Mouse (Mus musculus): ENCODE results near the gene Pgs1.

Gene Pgs1

DNA sequence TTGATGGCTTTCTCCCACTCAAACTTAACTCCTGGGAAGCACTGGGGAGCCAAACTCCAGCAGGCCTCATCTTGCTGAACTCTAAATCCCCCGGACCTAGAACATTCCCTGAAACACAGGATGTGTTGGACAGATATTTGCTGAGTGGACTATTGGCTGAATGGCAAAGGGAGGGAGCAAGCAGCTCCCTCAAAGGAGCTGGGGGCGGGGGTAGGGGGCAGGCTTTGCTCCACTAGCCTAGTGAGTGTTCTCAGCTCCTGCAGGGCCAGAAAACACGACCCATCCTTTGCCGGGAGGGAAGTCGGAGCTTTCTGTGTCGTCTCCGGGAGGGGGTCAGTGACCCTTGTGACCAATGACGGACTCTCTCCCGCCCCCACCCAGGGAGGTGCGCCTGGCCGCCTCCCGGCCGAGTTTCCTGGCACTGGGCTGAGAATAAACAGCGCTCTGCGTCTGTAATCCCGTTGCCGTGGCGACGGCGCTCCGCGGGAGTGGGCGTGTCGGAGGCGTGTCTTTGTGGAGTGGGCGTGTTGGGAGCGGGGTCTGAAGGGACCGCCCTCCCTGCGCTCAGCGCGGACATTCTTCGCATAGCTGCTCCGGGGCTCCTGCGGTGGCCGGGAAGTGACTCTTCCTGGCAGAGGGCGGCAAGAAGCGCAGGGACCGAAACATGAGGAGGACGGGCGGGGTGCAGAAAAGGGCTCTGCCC is 22.9 kb upstream of the Pgs1 start:
- peak; percentile 96 for DNase-seq (ENCODE audit: low read depth)

DNA sequence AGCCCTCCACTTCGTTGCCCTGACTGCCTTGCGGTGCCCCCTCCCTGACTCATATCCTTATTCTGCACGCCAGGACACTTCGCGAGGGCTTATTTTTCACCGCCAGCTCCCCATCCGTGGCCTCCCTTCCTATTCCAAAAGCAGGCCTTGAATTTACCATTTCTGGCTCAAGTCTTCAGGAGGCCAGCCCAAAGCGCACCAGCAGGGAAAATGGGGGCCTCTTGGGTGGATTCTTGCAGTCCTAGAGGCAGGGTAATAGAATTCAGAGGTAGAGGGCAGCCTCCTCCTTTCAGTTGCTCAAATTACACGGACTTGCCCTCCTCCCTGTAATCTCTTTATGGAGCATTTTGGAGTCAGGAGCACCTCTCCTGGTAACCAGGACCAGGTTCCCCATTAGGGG is 22.2 kb upstream of the Pgs1 start:
- no peak for DNase-seq (ENCODE audit: low read depth)

DNA sequence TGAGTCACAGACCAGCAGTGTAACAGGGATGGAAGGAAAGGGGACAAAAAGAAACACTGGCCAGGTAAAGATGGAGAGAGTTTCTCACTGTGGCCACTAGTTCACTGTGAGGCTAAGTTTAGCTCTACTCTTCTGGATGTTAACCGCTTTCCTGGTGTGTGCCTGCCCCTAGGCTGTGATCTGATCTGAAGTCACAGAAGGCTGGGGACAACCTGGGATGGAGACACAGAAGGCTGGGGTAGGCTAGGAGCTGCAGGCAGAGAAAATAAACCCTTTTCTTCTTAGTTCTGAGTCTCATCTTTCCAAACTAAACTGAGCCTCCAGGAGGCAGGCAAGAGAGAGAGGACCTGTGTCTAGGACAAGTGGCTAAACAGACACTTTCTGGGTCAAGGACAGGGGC is 21.8 kb upstream of the Pgs1 start:
- DNase-seq (ENCODE audit: low read depth) = peak; percentile 49

DNA sequence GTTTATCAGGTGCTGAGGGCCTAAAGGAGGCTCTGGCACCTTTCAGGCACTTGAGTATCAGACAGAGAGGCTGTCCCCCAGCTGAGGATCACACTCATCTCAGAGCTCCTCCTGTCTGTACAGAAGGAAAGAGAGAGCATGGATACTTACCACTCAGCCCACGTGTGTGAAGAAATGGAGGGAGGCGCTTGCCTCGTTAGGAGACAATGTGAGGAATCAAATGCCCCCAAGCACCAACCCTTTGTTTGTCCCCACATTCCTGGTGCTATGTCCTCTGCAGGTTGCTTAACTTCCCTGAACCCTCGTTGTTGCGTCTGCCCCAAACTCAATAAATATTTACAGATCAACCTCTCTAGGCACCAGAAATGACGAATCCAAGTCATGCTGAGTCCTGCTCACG is 21.0 kb upstream of the Pgs1 start:
- DNase-seq (ENCODE audit: low read depth) = no peak

DNA sequence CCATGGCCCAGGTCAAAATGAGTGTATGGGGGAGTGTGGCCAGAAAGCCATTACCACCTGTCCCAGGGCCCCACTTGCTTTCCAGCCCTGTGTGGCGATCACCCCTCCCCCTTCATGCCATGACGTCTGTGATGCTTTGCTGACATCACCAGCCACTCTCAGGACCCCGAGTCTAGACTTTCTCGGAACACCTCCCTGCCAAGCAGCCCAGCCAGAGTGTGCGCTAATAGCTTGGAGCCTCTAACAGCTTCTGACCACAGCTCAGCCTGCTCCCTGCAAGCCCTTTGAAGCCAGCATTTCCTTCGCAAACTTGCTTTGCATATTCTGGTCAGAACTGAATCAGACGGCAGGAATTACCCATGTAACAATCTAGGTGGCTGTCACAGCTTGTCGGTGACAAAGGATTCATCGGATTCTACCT is 20.5 kb upstream of the Pgs1 start:
- DNase-seq (ENCODE audit: low read depth) = peak; percentile 77

DNA sequence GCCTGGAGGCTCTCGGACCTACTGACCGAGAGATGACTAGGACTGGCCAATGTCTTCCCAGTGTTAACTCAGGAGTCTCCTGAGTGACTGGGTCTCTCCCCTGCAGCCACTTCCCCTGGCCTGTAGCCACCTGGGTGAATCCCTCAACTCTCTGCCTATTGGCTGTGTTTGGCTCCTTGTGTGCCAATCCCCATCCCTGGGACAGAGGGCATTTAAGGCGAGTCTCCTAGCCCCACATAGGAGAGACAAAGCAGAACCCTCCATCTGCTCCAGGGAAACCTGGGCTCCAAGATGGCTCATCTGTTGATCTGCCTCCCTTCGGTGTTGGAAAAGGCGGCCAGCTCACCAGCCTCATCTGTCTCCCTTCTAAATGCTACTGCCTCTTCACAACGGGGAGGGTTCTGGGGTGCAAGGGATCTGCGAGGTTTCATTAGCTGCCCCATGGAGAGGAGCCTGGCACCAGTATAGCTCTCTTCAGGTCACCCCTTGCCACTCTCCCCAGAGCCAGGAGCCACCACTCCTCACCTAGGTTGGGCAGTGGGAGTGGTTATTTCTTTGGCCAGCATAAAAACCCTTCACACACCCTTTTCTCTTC is 19.5 kb upstream of the Pgs1 start:
- no peak for DNase-seq (ENCODE audit: low read depth)

DNA sequence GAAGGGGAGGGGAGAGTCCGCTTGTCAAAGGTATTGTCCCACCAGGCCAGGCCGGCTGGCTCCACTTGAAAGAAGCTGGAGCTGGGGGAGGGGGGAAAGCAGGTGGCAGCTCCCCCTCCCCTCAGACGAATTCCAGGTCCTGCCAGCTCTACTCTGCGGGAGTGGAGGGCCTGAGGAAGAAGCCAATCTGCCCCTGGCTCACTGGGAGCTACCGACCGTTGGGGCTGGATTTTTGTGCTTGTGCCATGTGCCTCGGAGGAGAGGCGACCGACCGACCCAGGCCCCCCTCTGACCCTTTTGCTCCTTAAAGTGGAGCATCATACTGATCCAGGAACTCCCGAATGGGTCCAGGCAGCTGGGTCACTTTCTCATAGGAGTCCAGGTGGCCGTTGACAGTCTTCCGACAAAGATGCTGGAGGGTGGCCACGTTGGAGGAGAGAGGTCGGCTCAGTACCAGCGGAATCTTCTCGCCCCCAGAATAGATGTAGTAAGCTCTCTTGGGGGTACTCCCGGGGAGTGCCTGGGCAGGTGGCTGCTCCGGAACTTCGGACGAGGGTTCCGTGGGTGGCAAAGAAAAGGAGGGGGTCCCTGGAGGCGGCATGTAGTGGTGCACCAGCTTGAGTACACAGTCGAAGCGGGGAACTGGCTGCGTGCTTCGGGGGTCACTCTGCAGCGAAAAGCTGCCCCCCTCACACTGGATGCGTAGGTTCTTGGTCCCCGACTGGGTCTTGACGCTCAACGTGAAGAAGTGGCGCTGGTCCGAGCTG is 18.7 kb upstream of the Pgs1 start:
- no peak for DNase-seq (ENCODE audit: low read depth)

DNA sequence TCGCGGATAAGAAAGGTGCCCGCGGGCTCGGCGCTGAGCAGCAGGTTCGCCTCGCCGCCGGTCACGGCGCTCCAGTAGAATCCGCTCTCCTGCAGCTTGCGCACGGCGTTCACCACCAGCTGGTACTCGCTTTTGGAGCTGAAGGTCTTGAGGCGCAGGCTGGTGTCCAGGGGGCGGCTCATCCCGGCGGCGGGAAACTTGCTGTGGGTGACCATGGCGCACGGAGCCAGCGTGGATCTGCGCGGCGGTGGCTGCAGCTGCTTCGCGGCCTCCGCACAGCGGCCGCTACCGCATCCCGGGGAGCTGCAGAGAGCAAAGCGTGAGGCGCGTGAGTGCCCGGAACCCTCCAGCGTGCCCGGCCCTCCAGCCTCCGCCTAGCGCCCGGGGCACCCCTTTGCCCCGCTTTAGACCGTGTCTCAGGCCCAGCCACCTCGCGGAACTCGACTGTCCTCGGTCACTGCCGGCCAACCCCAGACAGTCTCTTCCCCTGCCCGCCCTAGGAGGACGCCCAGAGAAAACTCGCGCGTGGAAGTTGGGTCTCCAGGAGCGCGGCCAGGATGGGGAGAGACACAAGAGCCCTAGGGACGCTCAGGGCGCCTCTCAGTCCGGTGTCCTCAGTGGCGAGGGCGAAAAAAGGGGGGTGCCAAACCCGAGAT is 17.9 kb upstream of the Pgs1 start:
- peak; percentile 74 for DNase-seq (ENCODE audit: low read depth)

DNA sequence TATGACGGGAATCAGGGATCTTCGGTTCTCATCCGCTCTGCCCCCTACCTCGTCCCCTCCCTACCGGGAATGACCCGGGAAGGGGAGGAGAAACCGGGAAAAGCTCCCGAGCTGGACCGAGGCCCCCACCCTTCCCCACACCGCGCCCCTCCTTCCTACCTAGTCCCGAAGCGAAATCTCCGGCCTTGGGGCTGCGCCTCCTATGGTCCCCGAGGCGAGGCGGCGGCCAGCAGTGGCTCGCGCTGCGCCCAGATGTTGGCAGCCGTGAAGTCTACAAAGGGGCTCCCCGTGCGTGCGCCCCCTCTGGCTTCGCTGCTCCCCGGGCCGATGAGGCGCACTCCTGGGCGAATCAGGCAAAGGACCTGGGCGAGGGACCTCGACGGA is 17.4 kb upstream of the Pgs1 start:
- no peak for DNase-seq (ENCODE audit: low read depth)

DNA sequence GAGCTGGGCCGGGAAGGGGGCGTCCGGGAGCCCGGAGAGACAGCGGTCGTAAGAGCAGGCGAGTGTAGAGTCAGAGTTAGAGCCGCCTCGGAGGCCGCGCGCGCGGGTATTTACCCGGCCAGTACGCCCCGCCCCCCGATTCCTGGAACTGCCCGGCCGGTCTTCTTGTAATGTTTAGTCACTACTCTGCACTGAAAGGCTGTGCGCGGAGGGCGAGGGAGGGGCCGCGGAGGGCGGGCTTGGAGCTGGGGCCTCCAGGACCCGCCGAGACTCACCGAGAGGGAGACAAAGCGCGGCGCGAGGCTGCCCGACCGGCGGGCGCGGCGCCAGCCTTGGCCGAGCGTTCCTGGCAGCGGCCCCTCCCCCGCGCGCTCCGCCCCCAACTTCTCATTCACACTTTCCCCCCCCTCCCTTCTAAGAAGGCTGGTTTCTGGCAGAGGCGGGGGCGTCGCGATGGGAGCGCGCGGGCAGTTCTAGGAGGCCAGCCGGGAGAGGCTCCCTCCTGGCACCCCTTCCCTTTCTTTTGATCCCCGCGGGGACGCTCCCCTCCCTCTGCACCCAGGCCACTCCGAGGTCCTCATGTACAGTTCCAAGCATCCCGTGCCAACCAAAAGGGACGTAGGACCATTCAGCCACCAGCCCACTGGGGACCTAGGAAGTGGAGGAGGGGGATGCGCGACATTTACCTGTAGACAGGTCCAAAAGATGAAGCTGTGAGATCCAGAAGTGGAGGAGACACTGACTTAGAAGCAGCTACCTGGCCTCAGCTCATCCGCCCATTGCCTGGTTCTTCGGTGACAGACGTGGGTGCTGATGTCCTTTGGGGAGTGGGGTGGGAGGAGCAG is 16.8 kb upstream of the Pgs1 start:
- DNase-seq (ENCODE audit: low read depth) = peak; percentile 86

DNA sequence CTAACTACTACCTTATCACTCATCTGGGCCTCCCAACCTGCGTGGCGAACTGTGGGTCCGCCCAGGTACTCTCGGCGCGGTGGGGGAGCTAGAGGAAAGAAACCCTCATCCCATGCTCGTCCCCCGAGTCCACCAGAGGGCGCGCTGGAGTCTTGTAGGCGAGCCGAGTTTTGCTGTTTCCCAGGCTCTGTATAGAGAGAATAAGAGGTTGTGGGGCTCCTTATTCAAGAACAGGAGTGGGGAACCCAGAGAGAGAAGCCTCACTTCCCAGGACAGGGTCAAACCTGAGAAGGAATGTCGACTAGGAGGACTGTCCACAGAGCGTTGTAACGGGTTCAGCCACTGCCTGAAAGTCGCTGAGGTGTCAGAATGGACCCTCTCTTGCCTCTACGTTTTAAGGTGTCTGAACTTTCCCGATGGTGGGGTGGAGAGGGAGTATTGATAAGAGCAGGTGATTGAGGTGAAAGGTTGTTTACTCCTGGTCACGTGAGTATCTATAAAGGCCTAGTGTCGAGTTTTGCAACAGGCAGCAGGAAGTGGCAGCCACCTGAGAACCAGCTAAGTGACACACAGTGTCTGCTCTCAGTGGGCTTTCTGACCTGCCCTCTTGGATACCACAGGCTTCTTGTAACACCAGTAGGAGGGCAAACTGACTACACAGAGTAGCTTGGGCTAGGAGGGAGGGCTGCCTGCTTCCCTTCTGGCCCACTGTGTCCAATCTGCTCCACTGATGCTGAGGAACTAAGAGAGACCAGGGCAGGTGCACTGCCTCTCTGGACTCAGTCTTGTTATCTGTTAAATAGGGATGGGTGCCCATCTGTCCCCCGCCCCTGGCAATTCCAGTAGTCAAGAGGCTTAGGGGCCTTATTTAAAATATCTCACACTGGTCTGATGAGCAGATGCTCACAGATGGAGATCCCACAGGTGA is 15.9 kb upstream of the Pgs1 start, which contains the start of gene Socs3:
Gene Socs3, minus strand, starts transcription at position 103 of the 928 bp plus-strand sequence.
- peak; percentile 96 for DNase-seq (ENCODE audit: low read depth)

DNA sequence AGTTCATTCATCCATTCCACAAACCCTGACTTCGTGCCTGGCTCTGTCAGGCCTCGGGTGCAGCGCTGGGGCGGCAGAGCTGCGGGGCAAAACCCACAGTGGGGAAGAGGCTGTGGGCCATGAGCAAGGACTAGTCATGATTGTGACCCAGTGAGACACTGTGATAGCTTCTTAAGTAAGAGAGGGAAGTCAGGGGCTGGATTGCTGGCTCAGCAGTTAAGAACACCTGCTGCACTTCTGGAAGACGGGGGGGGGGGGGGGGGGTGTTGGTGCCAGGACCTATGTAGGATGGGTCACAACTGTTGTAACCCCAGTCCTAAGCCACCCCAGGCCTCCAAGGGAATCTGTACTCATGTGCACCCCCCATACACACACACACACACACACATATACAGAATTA is 15.0 kb upstream of the Pgs1 start:
- DNase-seq (ENCODE audit: low read depth) = no peak

DNA sequence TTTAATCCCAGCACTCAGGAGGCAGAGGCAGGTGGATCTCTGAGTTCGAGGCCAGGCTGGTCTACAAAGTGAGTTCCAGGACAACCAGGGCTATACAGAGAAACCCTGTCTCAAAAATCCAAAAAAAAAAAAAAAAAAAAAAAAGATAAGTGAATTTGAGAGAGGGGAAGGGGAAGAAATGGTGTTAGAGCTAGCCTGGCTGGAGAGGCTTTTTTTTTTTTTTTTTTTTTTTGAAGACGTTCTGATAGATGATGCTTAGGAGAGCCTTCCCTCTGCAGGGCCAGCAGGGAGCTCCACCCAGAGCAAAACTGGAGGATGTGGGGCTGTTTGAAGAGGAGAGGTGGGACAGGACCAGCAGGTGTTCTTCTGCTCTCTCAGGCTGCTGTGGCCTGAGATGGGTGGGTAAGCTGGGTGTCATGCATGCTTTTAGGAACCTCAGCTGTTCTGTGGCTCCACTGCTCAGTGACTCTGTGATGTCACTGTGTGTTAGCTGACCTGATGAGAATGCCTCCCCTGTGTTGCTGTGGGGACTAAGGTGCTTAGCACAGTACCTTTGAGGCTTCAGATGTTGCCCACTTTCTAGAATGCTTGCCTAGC is 14.3 kb upstream of the Pgs1 start:
- DNase-seq (ENCODE audit: low read depth) = no peak

DNA sequence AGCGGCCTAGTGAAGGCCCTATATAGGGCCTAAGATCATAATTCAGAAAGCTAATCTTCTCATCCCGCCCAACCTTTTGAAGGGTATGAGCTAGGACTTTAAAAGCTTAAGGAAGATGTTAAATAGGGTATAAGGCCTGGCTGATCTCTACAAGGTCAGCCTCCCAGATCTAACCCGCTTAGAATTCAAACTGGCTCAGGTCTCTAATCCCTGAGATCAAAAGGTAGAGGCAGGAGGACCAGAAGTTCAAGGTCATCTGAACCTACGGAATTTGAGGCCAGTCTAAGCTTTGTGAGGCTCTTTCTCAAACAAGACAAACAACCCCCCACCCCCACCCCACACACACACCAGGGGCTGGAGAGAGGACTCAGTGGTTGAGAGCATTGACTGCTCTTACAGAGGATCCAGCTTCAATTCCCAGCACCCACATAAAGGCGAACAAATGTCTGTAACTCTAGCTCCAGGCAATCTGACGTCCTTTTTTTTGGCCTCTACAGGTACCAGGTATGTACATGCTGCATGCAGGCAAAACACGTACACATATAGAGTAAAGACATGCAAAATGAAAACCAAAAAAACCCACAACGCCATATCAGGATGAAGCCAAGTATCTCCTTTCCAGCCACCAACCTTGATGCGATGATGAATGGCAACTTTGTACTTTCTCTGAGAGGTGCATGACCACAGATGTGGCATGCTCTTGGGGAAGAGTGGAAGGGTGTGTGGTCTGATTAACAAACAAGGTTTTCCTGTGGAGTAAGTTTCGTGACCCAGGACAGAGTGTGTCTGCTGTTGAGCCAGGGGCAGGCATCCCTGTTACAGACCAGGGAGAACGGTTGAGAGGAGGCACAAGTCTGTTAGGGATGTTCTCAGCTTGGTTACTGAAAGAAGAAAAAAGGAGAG is 13.2 kb upstream of the Pgs1 start:
- DNase-seq (ENCODE audit: low read depth) = no peak

DNA sequence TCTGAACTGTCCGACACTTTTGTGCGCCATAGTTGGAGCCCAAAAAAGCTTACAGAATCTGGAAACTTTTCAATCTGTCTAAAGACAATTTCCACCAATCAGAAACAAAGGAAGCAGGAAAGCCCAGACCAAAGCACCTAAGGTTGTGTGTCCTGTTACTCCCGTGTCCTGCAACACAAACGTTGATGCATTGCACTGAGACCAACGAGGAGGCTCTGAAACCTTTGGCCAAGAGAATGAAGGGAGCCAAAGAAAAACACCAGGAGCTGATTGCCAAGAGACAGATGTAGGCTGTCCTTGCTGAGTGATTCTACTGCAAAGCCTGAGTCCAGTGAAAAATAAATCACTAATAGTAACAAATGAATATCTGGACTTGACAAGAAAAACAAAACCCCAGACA is 12.5 kb upstream of the Pgs1 start:
- no peak for DNase-seq (ENCODE audit: low read depth)

DNA sequence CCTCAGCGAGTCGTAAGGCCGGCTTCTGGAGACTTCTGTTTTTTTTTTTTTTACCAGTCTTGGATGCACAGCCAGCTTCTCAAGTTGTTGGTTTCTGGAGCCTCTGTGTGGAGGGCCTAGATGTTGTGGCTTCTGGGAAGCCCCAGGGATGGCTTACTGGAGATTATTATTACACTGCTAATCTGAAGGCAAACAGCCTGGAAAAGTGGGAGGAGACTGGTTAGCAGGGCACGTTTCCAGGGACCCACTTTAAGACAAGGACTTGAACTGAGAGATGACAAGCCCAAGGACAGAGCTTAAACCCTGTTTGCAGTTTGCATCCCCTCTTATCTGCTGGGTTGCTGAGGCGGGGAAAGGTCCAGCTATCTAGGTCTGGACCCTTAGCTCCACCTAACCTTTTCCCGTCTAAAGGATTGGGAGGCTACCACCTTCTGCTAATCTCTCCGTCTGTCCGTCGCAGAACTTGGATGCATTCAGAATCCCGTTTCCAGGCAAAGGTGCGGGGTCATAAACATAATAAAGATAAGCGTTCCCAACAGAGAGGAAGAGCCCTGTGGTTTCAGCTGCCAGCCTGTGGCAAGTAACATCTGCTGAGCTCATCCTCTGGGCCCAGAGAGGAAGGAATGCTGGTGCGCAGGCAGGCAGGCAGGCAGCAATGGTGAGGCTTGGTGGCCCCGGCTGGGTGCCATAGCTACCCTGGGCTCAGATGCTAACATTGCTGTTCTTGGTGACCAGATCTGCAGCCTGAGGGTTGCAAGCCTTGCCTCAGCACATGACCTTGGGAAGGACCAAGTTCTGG is 11.6 kb upstream of the Pgs1 start:
- no peak for DNase-seq (ENCODE audit: low read depth)

DNA sequence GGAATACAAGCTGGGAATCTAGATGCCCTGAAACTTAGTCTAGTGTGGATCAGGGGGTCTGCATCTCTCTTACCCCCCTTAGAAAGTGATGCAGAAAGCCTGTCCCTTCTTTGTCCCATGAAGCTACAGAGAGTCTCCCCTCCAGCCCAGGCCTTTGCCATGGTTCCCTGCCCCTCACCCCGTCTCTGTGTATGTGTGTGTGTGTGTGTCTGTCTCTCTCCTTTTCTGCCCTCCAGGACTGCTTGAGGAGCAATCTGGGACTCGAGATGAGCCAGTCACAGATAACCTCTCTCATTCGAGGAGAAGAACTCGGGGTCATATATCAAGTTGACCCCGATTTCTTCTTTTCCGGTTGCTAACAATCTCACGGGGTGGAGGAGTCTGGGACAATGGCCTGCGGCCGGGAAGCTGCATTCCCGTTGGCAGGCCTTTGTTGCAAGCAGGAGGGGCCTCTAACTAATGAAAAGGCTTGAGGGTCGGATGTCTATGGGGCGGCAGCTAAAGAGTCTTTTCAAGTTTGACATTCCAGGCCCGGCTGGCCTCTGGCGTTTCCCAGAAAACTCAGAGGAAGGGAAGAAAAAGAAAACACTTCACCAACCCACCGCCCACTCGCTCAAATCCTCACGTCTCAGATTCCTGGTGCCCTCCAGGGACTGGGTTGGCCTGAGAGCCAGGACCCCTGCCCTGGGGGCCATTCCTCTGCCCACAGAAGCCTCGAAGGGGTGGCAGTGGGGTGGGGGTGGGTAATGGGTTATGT is 10.7 kb upstream of the Pgs1 start:
- no peak for DNase-seq (ENCODE audit: low read depth)
